Mouse (Mus musculus) hematopoietic stem cell, adult 5-6 weeks (primary cell): ENCODE measurements at regions not wholly inside any gene's neighbourhood (a gene's known extent, or its start where the extent isn't known, plus 50 kb on each side); places are given as distances from the start of the nearest gene placed in this dataset.
"Not testable (repeated sequence)": the region's sequence is repeated elsewhere in the genome, so short reads cannot be mapped to it uniquely, and the experiment has no call there.

ENCODE experiments used
- ATAC-seq, 2 experiments: fragments of 125-278 bp in 1 of 2; replicated peaks in 1 of 2; 2 replicates each; pipeline ENCODE4 v1.8.0; 2016 to 2017; ENCODE audit warnings: inconsistent platforms in 2 of 2, mild to moderate bottlenecking in 2 of 2, moderate number of reproducible peaks in 2 of 2, low read depth in 1 of 2, moderate TSS enrichment in 1 of 2; ENCODE audit not compliant: low FRiP score in 2 of 2, poor library complexity in 2 of 2, severe bottlenecking in 2 of 2, insufficient read depth in 1 of 2, low TSS enrichment in 1 of 2

DNA sequence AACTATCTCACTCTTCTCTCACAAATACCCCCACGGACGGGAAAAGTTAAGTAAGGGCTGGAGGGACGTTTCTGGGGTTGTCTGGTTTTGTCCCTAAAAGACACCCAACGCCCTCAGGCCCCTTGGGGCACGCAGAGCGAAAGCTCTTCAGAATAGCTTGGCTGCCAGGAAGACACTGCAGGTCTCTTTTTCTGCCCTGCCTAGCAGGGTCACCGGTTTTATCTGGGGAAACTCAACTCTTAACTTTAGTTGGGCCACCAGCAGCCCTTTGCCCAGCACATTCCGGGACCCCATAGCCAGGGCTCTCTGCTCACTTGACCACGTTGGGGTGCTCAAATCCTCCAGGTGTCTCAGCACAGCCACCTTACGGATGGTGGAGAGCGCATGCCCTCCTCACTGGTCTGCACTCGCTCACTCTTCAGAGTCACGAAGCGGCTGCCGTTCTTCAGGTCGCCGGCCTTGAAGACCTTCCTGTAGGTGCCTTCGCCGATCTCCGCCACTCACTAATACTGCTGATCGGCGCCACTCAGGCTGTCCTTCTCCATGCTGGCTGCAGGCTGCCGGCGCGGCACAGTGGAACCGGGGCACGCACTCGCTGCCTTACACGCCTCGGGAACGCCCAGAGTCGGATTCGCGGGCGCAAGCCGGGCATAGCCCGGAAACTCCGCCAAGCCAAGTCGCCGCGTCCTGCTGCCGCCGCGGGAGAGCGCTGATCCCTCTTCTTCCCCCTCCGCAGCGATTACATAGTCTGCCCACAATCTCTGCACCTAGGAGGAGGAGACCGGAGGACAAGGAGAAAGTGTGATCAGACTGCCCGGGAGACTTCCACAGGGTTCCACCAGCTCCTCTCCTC lies 83.0 kb downstream of the Ulbp1 start:
- ATAC-seq, result peak; percentile 54 to 58; a peak in 3 of 4 replicates

DNA sequence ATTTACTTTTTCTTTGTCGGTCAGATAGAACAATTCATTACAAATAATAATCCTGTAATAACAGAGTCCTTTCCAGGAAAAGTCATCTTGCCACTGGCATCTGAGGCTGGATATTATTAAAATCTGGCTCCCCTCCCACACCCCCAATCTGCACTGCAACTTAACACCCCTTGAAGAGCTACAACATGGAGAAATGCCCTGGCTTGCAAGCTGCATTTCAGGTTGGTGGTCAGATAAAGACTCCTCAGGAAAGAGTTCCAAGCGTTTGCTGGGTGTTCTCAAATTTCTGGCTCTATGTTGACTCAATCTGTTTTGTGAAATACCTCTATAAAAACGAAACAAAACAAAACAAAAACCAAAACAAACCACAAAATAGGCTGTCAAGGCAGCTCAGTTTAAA lies 114.6 kb downstream of the Ulbp1 start:
- not testable (repeated sequence) for ATAC-seq

DNA sequence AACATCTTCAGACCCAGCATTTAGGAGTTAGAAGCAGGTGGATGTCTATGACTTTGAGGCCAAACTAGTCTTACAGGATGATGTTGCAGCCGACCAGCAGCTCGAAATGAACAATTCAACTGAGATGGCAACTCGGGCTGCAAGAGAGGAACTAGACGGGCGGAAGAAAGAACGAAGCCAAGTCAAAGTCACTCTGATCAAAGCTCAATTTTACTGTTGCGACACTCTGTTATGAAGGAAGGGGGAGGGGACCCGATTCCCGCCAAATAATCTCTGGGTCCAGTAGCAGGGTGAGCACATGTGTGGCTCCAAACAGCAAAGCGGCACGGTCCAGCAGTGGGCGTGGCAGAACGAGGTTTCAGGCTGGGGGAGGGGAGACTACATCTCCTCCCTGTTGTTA lies 129.1 kb downstream of the Ulbp1 start:
- not testable (repeated sequence) for ATAC-seq

DNA sequence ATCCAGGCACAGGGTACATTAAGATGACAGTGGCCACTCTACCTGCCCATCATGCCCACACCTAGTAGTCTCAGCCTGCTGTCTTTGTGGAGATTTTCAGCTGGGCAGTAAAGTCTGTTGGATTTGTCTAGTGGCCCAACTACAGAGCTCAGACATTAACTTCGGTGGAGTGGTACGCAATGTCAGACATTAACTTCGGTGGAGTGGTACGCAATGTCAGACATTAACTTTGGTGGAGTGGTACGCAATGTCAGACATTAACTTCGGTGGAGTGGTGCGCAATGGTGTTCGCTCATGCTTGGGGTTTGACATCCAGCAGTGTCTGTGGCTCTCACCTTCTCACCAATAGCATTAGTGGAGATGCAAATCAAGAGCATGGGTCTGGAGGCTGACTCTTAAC lies 129.7 kb downstream of the Ulbp1 start:
- ATAC-seq, result not testable (repeated sequence)

DNA sequence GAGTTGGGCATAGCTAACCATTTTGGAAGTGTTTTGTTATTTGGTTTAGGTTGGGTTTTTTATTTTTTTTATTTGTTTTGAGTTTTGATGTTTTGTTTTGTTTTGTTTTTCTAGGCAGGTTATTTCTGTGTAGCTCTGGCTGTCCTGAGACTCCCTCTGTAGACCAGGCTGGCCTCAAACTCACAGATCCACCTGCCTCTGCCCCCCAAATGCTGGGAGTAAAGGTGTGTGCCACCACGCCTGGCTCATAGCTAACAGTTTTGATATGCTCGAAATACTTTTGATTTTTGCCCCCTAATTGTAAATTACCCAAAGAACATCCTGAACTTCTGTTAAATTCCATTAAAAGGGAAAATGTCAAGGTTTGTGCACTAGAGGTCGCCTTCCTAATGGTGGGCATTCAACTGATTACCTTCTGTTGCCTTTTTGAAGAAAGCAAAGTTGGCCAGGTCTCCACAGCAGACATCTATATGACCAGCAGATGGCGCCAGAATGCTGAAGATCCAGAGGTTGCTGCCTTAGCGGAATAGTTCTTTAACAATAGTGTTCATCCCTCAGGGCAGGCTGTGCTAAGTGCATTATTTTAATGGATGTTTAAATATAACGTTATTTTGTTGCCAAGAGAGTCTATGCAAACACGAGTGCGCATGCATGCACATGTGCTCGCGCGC lies 121.2 kb upstream of the Cnksr3 start:
- ATAC-seq, result peak; percentile 96 to 99

DNA sequence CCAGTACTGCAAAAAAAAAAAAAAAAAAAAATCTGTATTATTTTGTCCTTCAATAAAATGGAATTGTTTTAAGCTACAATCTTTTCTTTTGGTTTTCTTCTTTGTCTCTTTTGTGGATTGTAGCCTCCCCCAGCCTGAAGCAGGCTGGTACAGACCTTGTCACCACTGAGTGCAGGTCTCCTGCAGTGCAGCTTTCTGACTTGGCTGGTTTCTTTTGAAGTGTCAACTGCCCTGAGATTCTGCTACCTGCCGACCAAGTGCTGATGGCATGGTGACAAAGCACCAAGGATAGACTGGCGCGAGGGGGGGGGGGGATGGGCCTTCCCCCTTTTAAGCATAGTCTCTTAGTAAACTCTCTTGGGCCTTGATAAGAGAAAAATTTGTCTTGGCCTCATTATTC lies 116.2 kb upstream of the Cnksr3 start:
- ATAC-seq, result no peak

DNA sequence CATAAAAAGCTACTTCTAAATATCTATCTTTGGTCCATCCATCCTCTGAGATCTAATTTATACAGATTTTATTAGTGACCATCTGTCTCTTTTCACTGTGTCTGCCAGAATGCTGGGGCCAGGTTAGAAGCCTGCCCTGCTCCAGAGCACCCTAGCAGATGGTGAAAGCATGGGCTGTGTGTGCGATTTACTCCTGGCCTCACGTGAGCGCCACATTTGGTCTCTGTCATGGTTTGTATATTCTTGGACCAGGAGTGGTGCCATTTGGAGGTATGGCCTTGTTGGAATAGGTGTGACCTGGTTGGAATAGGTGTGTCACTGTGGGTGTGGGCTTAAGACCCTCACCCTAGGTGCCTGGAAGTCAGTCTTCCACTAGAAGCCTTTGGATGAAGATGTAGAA lies 115.0 kb upstream of the Cnksr3 start:
- not testable (repeated sequence) for ATAC-seq

DNA sequence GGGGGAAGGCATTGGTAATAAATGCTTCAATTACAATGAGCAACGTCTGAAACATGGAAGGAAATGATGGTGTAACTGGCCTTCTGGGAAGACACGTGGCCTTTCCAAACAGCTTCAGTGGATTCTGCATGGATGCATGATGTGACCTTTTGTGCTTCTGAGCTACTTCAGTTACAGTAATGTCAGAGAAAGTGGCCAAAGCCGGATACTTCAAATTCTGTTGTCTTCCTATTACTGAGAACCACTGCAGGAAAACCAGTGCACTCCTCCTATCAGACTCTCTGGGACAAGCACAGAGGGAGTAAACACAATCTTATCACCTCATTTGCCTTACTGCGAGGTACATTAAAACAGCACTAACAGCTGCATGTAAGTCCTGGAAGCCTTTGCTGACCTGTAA lies 113.0 kb upstream of the Cnksr3 start:
- ATAC-seq, result no peak

DNA sequence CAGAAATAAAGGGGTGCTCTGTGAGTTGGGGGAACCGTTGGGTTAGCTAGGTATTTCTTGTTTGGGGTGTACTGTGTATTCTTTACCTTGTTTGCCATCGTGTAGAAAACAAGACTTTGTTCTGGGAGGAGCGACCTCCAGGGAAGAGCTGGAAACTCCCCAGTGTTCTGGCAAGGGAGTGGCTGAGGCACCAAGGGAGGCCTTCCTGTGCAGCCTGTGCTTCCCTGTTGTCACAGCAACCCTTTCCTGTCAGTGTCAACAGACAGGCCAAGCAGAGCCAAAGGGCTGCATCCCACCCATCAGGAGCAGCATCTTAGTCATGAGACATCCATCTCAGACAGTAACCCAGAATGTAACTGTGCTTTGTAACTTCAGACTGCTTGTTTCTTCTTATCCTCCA lies 111.2 kb upstream of the Cnksr3 start:
- ATAC-seq, result no peak

DNA sequence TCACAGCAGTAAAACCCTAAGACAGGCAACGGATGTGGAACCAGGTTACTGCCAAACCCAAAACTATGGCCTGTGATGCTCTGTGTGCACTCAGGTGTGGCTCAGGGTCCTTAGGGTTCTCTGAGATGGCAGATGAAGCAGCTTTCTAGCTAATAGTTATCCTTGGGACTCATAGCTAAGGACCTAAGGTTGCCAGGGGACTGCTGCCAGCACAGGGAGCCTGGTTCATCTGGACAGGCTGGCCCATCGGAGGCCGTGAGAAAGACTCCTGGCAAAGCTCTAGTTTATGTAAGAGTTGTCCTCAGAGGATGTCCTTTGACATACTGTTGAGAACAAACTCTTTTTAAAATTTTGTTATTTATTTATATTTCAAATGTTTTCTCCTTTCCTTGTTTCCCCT lies 97.9 kb upstream of the Cnksr3 start:
- ATAC-seq, result no peak

DNA sequence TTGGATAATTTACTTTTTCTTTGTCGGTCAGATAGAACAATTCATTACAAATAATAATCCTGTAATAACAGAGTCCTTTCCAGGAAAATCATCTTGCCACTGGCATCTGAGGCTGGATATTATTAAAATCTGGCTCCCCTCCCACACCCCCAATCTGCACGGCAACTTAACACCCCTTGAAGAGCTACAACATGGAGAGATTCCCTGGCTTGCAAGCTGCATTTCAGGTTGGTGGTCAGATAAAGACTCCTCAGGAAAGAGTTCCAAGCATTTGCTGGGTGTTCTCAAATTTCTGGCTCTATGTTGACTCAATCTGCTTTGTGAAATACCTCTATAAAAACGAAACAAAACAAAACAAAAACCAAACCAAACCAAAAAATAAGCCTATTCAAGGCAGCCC lies 93.8 kb upstream of the Cnksr3 start:
- not testable (repeated sequence) for ATAC-seq

DNA sequence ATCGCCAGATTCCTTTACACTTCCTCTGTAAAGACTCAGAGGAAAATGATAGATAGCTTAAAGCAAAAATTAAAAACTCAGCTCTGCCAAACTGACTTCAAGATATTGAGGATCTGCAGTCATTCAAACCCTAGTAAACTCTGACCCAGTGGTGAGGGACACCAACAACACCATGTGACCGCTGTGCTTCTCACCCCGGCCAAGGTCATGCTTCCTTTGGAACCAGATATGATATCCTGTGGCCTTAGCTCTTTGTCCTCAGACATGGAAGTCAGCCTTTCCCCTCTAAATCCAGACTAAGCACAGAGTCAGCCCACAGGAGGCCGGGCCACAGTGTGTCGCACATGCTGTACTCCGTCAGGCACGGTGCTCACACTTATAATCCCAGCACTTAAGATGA lies 86.3 kb upstream of the Cnksr3 start:
- ATAC-seq, result no peak

DNA sequence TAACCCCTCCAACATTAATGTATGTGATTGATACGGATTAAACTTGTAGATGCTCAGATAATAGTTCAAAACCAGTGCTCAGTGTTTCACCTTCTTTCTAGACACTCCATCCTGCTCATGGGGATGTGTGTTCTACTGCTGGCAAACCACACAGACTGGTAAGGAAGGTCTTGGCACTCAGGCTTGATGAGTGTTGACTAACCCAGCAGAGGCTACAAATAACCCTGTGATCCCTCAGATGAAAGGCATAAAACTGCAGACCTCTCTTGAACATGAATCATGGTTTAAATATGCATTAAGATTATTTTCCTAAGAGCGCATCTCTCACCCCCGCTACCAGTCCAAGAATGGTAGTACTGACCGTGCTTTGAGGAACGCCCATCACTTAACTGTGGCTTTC lies 83.9 kb upstream of the Cnksr3 start:
- no peak for ATAC-seq

DNA sequence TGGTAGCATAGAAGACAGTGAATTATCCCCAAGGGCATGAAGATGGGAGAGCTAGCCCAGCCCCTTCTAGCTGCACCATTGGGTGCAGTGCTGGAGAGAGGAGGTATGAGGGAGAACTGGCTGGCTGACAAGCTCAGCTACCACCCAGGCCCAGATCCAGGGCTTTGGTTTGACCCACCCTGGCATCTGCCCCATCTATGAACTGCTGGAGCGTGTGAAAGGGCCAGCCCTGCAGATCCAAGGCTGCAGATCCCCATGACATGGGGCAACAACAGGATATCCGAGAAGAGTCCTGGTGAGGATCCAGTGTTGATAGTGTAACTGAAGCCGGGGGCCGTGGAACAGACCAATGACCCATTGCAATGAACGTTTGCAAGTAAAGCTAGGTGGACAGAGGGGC lies 81.2 kb upstream of the Cnksr3 start:
- ATAC-seq, result no peak

DNA sequence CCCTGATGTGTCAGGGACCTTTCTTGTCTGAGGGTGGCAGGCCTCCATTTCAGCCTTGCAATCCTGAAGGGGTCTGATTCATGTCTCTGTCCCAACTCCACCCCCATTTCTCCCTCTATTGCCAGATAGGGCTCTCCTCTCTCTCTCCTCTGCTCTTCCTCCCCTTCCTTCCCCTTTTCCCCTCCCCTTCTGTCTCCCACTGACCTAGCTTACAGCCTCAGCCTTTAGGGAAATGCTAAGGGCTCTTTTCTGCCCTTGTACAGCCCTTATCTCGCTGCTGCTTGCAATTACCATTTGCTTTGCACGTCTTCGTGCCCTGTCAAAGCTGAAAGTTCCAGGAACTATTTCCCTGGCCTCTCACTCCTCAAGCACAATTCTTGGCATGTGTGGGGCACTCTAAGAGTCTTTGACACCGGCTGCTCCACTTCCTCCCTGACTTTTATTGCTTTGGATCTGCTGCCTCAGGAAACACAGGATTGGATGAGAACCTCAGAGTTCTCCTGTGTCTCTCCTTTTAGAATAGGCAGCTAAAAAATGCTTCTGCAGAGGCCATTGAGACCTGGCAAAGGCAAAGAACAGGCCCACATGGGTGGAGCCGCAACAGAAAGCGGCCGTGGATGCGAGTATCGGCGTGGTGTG lies 77.9 kb upstream of the Cnksr3 start:
- ATAC-seq, result no peak

DNA sequence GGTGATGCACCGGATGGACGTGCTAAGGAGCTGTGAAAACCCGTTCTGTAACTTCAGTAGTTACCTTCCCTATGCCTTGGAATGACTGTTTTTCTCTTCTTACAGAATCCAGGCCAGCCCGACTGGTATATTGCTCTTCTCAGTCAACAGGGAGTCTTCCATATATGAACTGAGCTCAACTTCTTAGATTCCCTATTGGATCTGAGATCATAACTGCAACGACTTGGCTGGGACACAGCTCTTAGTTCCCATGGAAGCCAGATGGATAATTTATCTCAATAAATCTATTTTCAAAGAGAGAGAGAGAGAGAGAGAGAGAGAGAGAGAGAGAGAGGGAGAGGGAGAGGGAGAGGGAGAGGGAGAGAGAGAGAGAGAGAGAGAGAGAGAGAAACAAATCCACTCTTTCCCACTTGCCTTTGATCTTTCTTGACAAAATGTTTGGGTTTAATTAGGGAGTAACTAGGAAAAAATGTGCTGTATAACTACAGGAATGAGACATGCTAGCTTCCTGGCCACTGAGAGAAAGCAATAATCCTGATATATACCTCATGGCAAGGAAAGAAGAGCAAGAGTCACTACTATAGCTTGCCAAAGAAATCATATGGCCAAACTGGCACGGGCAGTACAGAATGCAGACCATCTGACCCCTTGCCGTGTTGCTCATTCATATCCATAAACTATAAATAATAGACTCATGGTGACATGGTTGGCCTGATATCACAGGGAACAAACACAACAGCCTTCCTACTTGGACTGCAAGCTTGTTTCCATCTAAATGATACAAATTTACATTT lies 73.3 kb upstream of the Cnksr3 start:
- no peak for ATAC-seq

DNA sequence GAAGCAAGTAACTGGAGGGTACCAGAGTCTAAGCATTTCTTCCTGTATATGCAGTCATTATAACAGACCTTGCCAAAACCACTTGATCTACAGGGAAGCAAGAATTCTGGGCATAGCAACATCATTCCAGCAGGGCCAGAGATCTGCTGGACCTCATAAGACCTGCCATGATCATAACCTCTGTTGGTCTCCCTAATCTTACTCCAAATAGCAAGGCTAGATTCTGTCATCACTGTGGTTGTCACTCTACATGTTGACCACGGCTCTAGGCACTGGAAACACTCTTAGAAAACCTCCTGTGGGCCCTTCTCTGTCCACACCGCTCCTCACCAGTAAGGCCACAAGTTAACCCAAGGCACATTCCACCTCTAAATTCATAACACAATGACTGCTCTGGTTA lies 68.4 kb upstream of the Cnksr3 start:
- no peak for ATAC-seq

DNA sequence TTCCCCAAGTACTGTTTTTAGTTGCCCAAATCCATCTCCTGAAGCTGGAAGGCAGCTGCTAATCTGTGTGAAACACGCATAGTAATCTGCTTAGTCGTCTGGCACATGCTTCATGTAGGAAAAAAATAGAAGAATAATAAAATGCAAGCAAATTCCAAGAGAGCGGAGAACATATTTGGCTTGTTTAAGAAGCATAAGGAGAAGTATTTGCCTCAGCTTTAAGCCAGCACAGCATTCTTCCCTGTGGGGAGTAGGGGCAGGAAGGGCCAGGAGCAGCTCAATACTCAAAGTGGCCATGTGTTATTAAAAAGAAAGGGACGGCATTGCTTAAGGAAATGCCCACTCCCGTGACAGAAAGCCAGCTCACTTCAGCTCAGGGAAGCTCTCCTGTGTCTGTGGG lies 66.8 kb upstream of the Cnksr3 start:
- no peak for ATAC-seq
